Mouse (Mus musculus): ENCODE measurements around the gene Txndc5.

The Txndc5 gene

DNA sequence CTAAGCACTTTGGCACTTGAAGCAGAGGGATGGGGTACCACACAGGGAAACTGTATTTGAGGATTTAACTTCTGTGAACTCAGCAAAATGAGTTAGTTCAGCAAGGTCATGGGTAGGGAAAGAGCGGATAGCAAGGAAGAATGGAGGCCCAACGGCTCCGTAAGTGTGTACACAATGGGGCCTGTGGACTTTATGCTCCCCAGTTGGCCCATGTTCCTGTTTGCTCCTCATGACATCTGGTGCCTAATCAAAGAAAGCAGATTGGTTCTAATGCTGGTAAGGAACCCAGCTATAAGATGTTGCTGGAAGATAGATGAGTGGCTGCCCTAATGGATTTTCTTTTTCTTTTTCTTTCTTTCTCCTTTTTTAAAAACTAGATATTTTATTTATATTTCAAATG, 3.4 kb downstream of the Txndc5 start:
- no peak for DNase-seq

- DNase-seq = no peak
These were observed 5.4 kb downstream of the Txndc5 start for GRCm38 (mm10) chr13:38523231-38523630.

DNA sequence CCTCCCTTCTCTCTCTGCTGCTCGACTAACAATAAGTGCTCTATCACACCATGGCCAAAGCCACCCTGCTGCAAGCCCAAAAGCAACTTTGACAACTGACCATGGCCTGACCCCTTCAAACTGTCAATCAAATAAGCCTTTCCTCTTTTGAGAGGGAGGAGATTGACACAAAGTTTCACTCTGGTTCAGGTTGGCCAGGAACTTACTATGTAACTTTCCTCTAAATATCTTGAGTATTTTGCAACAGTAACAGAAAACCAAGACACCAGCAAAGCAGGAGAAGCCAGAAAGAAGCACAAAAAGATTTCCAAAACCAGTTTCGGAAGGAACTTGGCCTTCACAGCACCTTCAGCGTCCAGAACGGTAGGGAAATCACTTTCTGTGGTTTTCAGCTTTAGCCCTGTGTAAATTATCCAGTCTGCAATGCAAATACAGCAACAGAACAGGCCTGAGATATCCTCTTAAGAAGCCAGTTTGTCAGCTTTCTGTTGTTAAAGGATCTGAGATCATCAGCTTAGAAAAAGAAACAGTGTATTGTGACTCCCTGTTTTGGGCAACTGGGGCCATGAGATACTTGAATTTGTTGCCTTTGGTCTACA, 6.5 kb downstream of the Txndc5 start:
- DNase-seq = no peak

DNA sequence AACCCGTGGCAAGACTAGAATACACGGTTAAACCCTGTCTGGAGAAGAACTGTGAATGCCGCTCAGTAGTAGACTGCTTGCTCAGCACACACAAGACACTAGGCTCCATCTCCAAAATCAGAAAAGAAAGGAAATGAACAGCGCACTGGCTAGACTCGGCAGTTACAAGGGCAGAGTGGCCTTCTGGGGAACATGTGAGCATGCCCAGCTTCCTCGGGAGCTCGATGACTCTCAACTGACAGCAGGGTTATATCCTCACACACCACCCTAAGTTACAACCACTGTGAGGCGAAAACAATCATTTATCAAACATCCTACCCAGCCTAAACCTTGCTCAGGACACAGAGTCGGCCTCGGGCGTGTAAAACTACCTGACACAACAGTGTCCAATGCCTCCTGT, 8.3 kb downstream of the Txndc5 start:
- no peak for DNase-seq

- no peak for DNase-seq
These were observed 12.0 kb downstream of the Txndc5 start for GRCm38 (mm10) chr13:38516582-38516981.

DNA sequence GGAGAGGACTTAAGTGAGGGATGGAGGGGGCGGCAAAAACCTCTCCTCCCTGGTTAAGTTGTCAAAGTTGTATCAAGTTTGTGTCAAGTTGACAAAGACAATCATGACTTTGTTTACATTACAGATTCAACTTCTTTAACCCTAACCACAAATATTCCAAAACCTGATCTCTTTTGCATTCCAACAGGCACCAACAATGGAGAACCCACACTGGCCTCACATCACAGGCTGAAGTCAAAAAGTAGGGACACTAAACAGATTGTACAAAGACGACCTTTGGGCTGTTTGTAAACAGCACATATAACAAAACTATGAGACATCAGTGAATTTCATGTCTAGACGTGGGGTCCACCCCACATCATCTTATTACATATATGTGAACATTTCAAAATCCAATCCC, 12.8 kb downstream of the Txndc5 start:
- DNase-seq = no peak

- peak; percentile 25 to 53 for DNase-seq
These were observed 13.2 kb downstream of the Txndc5 start for GRCm38 (mm10) chr13:38515431-38515830.

DNA sequence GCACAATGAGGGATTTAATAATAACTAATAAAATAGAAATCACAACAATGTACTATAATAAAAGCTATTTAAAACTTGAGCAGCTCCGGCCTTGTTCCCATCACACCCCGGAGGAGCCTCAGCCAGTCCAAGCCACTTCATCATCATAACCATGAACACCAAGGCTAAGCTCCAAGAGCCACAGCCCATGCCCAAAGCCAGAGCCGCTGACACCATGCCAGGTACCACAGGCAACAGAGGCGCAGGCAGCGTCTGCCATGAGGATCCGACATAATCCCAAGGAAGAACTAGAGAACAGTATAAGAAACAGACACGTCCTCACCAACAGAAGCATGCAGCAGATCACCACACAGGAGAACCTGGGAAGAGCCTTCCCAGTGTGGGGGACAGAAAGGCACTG, 14.7 kb downstream of the Txndc5 start:
- no peak for DNase-seq

DNA sequence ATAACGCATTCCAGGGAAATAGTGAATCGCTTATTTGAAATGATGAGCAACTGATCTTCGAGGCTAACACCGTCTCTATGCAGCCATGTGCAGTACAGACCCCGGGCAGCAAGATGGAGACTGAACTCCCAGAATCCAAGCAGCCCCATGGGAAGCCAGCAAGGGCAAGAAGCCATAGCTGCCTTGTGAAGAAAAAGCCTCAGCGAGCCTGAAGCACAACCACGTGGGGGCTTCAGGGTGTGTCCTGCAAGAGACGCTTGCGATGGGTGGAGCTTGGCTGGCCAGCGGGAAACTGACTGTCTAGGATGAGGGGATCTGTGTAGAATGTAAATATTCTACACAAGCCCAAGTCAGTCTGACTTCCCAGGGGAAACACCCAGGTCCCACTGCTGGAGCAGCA, 16.6 kb downstream of the Txndc5 start:
- peak; percentile 21 to 22 for DNase-seq

GRCm38 (mm10) chr13:38509681-38510341, 18.8 kb downstream of the Txndc5 start:
- no peak for DNase-seq

GRCm38 (mm10) chr13:38506936-38507335, 21.7 kb downstream of the Txndc5 start:
- no peak for DNase-seq

DNA sequence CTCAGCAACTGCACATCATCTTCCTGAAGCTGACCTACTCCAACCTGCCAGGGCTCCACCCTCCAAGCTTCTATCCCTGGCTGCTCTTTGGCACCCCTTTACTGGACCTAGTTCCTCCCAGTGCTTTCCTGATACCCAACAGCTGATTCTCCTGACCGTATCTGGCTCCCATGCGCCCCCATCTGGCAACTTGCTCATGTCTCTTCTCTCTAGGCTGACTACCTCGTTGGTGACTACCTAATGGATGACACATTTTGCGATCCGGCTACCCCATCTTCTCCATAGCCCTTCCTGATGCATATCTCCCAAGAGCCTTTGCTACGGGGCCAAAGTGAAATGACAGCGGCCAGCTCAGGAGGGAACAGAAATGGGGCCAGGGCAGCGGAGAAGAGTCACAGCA, 22.3 kb downstream of the Txndc5 start:
- peak; percentile 76 to 80 for DNase-seq

DNA sequence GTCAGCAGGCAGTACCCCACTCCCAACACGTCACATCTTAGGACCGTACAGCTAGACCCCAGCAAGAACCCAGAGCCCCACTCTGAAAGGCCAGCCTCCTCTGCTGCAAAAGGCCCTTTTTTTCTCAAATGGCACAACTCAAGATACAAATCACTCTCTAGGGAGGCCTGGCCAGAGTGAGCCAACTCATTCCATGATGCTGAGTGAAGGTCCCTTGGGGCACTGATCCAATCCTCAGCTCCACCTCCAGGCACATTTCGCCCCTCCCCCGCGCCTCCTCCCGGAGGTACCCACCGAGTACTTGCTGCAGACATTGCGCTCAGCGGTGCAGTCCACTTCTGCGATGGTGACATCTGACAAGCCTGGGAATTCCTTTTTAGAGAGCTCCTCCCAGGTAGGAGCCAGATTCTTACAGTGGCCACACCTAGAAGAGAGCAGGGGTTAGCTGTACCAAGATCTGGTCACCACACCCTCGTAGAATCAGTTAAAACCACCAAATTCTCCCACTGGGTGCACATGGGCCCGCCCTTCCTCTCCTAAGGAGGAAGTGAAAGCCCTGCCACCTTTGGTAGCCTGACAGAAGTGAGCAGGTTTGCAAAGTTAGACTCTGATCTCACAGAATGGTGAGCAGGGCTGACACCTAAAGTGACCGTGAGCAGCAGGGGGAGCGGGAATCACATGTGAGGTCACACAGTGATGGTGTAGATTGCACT, 25.3 kb downstream of the Txndc5 start:
- peak; percentile 57 to 69 for DNase-seq

DNA sequence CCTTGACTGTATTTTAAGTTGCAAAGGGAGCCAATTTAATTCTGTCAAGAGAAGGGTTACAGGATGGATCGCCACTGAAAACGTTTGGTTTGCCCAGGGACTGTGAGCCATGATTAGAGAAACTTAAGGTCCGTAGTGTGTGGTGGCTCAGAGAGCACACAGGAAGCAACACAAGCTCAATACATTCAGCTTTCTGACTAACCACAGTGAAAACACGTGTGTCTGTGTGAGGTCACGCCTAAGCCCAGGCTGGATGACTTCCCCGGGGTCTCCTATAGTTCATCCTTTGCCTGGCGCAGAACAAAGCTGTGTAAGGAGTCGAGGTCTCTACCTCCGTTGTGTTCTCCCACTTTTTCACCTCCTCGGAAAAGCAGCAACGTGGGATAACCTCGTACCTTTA, 27.3 kb downstream of the Txndc5 start:
- DNase-seq = no peak

GRCm38 (mm10) chr13:38496715-38497114, 31.9 kb downstream of the Txndc5 start:
- no peak for DNase-seq

DNA sequence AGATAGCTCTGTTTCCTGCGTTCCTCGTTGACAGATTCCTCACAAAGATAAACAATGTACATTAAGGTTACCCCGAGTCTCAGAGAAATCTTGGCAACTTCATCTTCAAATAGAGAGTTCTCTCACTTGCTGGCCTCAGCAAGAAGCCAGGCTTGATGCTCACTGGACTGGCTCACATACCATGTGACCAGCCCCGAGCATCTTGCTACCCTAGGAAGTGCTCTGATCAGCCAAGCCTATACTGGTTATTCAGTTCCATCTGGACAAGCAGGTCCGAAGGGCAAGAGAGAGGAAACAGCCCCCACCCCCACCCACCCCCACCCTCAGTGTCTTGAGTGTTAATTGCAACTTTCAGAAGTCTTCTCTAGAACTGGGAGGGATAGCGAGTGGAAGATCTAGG, 41.9 kb downstream of the Txndc5 start:
- peak in 1 of 2 experiments; percentile 18 for DNase-seq

DNA sequence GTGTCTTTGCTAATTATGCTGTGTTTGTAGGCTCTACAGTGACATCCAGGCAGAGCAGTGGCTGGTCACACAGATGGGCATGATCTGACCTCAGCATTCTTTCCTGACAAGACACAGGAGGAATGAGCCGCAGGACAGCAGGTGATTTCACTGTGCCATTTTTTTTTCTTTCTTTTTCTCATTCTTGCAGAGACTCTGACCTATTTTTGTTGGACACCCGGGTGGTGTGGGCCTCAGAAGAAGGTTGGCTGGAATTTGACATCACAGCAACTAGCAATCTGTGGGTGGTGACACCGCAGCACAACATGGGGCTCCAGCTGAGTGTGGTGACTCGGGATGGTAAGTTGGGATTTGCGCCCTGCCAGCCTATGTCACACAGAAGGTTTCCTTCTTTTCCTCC, 43.9 kb downstream of the Txndc5 start:
- DNase-seq = no peak

- DNase-seq = no peak
These were observed 47.6 kb downstream of the Txndc5 start for GRCm38 (mm10) chr13:38481021-38481420.

DNA sequence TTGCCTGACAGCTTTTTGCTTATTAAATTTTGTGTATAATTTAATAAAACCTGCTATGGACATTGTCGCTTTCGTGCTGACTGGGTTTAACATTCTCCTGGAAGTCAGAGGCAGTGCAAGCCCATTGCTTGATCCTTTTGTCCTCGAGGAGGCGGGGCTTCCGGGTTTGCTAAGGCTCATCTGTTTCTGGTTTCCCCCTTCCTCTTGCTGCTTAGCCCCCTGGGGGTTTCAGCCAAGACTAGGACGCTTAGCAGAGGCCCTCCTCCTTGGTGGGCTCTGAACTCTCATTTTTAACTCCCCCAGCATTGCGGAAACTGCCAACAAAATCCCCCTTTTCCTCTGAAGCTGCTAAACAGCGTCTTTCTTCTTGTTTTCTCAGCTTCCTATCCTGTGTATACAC, 51.7 kb downstream of the Txndc5 start:
- peak; percentile 16 to 33 for DNase-seq

- no peak for DNase-seq
These were observed 55.1 kb downstream of the Txndc5 start for GRCm38 (mm10) chr13:38473497-38473896.

GRCm38 (mm10) chr13:38472636-38473035, 56.0 kb downstream of the Txndc5 start:
- peak in 1 of 2 experiments; percentile 10 for DNase-seq

GRCm38 (mm10) chr13:38470882-38471281, 57.7 kb downstream of the Txndc5 start:
- DNase-seq = no peak

- no peak for DNase-seq
These were observed 65.2 kb downstream of the Txndc5 start for GRCm38 (mm10) chr13:38463410-38463809.

DNA sequence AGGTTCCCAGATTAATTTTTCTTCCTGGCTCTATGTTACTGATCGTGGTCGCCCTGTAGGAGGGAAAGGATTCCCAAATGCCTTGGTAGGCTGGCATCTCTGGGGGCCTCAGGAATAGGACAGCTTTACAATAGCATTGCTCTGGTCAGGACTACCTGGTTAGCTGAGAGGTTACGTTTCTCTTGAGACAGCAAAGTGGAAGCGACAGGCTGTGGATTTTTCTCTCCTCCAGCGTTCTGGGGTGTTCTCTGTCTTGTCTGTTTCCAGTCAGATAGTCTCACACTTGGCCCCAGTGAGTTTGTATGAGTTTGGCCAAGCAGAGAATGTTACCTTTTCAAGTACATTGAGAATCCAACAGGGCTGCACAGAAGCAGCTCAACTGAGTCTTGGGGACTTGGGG, 77.2 kb downstream of the Txndc5 start:
- DNase-seq = no peak

All from kidney, postnatal 4 days (tissue).